Mouse (Mus musculus) ES-Bruce4 (cell line): ENCODE results near the gene Boll. TPM values are rescaled to one million over a fixed set of nuclear protein-coding genes. Genes with fewer than 3 reads are reported as not detected.

Source experiments
- H3K27ac ChIP-seq: 2 replicates; pipeline ENCODE4 v1.5.1; 2012; ENCODE audit warnings: low read length, inconsistent platforms; ENCODE audit not compliant: insufficient read depth
- H3K27me3 ChIP-seq: 2 replicates; pipeline ENCODE4 v1.6.1; 2012; ENCODE audit warnings: mild to moderate bottlenecking, low read length, inconsistent platforms; ENCODE audit not compliant: control insufficient read depth, poor library complexity, insufficient read depth, severe bottlenecking
- H3K36me3 ChIP-seq: 2 replicates; pipeline ENCODE4 v1.6.1; 2012; ENCODE audit warnings: inconsistent platforms, mild to moderate bottlenecking, low read length, moderate library complexity; ENCODE audit not compliant: control insufficient read depth, poor library complexity, insufficient read depth, severe bottlenecking
- H3K4me1 ChIP-seq: one replicate; pipeline ENCODE4 v1.8.1; 2011; ENCODE audit warnings: low read length; ENCODE audit not compliant: control insufficient read depth, insufficient read depth
- H3K4me3 ChIP-seq: 2 replicates; pipeline ENCODE4 v1.5.1; 2011; ENCODE audit warnings: low read depth, mild to moderate bottlenecking, low read length
- H3K9ac ChIP-seq: 2 replicates; pipeline ENCODE4 v1.6.1; 2012; ENCODE audit warnings: low read depth, mild to moderate bottlenecking, inconsistent platforms; ENCODE audit not compliant: poor library complexity, severe bottlenecking
- H3K9me3 ChIP-seq: replicated peaks from 2 replicates; pipeline ENCODE4 v1.6.1; 2012; ENCODE audit warnings: mild to moderate bottlenecking, low read length, inconsistent platforms; ENCODE audit not compliant: control insufficient read depth, poor library complexity, insufficient read depth, severe bottlenecking
- CTCF ChIP-seq: IDR thresholded peaks from one replicate; pipeline ENCODE4 v1.8.1; 2011; ENCODE audit warnings: low read depth, low read length
- EP300 ChIP-seq: IDR thresholded peaks from 2 replicates; pipeline ENCODE4 v1.6.1; 2011; ENCODE audit warnings: low read depth, low read length; ENCODE audit not compliant: insufficient read depth
- POLR2A ChIP-seq: IDR thresholded peaks from one replicate; pipeline ENCODE4 v1.8.1; 2011; ENCODE audit warnings: low read length; ENCODE audit not compliant: insufficient read depth
- polyA plus RNA-seq: library from polyadenylated mRNA; stranded (reverse); fragments of >200 nt; gene quantifications from 2 replicates; pipeline ENCODE4 v1.2.4, GENCODE M21; 2011; ENCODE audit warnings: low read depth; ENCODE audit not compliant: missing spikeins, insufficient read depth, insufficient read length

Gene Boll
- polyA plus RNA-seq, 1 experiment = 1.8 TPM

DNA sequence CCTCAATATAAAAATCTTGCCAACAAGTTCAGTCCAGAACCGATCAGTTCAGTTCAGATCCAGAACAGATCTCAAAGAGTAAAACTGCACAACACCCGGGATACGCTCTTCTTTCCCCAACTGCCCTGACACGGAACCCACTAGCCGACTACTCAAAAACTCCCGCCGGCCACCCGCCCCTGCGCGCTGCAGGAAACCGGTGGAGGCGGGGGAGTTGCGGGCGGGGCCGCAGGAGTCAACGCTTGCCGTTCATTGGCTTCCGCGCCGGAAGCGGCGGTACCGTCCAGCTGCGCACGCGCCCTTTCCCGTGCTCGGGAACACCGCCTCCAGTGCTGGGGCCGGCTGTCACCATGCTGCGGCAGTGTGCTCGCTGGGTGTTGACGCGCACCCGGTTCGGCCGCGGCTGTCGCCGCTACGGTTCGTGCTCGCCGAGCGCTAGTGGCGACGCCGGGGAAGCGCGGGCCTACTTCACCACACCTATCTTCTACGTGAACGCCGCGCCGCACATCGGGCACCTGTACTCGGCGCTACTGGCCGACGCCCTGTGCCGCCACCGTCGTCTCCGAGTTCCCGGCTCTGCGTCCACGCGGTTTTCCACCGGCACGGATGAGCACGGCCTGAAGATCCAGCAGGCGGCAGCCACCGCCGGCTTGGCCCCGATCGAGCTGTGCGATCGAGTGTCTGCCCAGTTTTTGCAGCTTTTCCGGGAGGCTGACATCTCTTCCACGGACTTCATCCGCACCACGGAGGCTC lies 126.2 kb downstream of the Boll start, which contains the start of gene Mars2:
Gene Mars2, plus strand, starts transcription at position 288 of the 753 bp plus-strand sequence.
- H3K27ac ChIP-seq = no peak within 1 kb of the TSS

DNA sequence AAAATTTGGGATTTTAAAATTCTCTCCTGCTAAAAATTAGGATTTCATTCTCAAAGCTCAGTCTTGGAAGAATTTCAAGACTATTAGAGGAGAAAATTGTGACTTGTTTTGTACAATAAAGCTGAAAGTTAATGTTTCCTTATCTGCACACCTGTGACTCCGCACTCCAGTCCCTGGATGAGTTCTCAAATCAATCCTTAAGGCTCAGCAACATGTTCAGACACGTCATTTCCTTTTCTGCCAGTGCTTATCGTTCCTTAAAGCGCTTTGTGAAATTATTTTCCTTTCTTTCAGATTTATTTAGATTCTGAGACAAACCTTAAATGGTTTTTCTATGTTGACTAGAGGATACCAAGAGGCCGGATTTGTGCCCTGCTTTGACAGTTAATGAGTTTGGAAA lies 126.8 kb downstream of the Boll start:
- TF ChIP-seq CTCF = no peak
- no peak for TF ChIP-seq POLR2A
- TF ChIP-seq EP300 = no peak
- peak overlapping the region; percentile 64; the same call in 1 of the 2 replicates for H3K9ac ChIP-seq
- 0 out of 2 replicates have a peak overlapping the region, but pooled peaks have one; percentile 26 for H3K4me3 ChIP-seq
- no peak overlapping the region for H3K27ac ChIP-seq
- H3K4me1 ChIP-seq = no peaks in the 10 kb centered on the region
- 0 out of 2 replicates have a peak, but pooled peaks cover 2% of the 10 kb centered on the region for H3K36me3 ChIP-seq
- H3K9me3 ChIP-seq = no peaks in the 10 kb centered on the region
- no peaks in the 10 kb centered on the region for H3K27me3 ChIP-seq

More for the DNA sequence above, 126.2 kb downstream of the Boll start, which contains the start of gene Mars2:
- H3K9me3 ChIP-seq = no peaks in the 10 kb centered on the region
- TF ChIP-seq POLR2A (peak; percentile 62), EP300 (no peak)
- H3K27me3 ChIP-seq = no peaks in the 10 kb centered on the region
- peak within 1 kb of the TSS; percentile 64 for H3K9ac ChIP-seq
- 0 out of 2 replicates have a peak, but pooled peaks cover 2% of the 10 kb centered on the region for H3K36me3 ChIP-seq
- no peaks in the 10 kb centered on the region for H3K4me1 ChIP-seq
- peak within 1 kb of the TSS; percentile 72 for H3K4me3 ChIP-seq

DNA sequence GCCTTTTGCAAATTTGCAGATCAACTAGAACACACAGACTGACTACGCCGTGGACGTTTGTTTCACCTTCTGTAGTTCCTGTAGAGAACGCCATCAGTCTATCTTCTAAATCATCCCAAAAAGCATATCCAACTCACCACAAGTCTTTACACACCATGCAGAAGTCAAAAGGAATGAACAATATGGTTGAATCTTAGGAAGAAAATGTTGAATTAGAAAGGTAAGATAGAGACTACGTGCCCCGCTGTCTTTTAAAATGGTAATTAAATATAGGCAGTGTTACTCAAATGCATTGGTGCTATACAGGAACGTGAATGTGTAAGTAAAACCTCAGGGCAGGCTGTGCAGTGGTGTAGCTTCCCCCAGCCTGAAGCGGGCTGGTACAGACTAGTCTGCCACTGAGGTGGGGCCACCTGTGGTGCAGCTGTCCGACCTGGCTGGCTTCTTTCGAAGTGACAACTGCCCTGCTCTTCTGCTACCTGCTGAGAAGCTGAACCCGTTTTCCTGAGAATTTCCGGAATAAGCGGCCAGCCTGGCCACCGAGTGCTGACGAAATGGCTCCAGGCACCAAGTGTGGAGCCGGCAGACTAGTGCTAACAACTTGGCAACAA lies 128.3 kb downstream of the Boll start:
- Histone ChIP-seq H3K9me3 (no peaks in the 10 kb centered on the region), H3K36me3 (0 out of 2 replicates have a peak, but pooled peaks cover 2% of the 10 kb centered on the region), H3K4me3 (no peak overlapping the region; the same call in 1 of the 2 replicates), H3K9ac (no peak overlapping the region), H3K27ac (no peak overlapping the region), H3K4me1 (no peaks in the 10 kb centered on the region), H3K27me3 (no peaks in the 10 kb centered on the region)
- TF ChIP-seq EP300 = 0 out of 2 replicates have a peak, but pooled peaks have one; percentile 31
- TF ChIP-seq POLR2A = no peak
- no peak for TF ChIP-seq CTCF

DNA sequence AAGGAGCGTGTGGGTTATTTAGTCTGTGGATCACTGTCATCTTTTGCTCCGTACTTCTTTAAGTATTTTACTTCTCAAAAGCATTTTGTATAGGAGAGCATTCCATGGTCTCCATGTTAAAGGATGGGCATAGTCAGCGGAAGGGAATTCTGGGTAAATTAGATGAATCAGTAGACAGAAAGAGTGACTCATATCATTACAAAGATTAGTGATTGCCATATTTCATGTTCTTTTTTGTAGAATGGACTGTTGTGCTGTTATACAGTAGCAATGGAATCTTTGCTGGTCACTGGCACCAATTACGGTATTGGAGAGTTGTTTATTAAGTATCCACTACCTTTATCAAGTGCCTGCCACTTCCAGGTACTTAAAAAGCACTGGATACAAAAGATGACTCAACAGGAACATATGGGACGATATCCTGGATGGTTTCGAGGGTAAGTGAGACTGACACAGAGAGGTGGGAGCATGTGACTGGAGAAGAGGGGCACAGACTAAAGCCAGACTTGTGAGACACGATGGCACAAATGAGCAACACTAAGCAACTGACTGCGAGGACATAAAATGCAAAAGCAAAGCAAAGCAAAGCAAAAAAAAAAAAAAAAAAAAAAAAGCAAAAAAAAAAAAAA lies 134.9 kb downstream of the Boll start:
- H3K9me3 ChIP-seq = no peaks in the 10 kb centered on the region
- H3K4me3 ChIP-seq = no peak overlapping the region
- H3K27me3 ChIP-seq = no peaks in the 10 kb centered on the region
- no peaks in the 10 kb centered on the region for H3K4me1 ChIP-seq
- H3K9ac ChIP-seq = no peak overlapping the region
- no peak overlapping the region for H3K27ac ChIP-seq
- no peak for TF ChIP-seq POLR2A
- no peak for TF ChIP-seq EP300
- TF ChIP-seq CTCF = no peak
- H3K36me3 ChIP-seq = no peaks in the 10 kb centered on the region

DNA sequence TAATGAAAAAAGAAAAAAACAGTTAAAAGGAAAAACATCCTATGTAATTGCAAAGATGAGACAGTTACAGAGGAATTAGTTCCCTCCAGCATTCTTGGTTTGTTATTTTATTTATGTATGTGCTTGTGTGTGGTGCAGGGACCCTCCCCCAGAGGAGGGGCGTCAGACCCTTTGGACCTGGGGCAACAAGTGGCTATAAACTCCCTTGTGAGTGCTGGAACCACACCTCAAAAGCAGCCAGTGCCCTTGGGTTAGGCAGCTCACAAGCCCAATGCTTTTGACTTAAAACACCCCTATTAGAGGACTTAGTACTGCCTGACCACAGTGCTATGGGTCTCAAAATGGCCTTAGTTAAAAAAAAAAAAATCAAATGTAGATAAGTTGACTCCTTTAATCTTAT lies 135.9 kb downstream of the Boll start:
- Histone ChIP-seq H3K4me1 (no peaks in the 10 kb centered on the region), H3K9ac (no peak overlapping the region), H3K9me3 (no peaks in the 10 kb centered on the region), H3K4me3 (no peak overlapping the region), H3K27me3 (no peaks in the 10 kb centered on the region), H3K27ac (no peak overlapping the region), H3K36me3 (no peaks in the 10 kb centered on the region)
- no peak for TF ChIP-seq POLR2A
- no peak for TF ChIP-seq EP300
- TF ChIP-seq CTCF = no peak
